Mouse (Mus musculus) ES-E14 (cell line): ENCODE measurements at regions not wholly inside any gene's neighbourhood (a gene's known extent, or its start where the extent isn't known, plus 50 kb on each side); places are given as distances from the start of the nearest gene placed in this dataset.

Experiments
- DNase-seq: peaks from one replicate; pipeline ENCODE4 v3.0.0-alpha.2; 2013; ENCODE audit warnings: low read depth, low spot score
- H3K27ac ChIP-seq: 2 replicates; pipeline ENCODE4 v1.5.1; 2012; ENCODE audit warnings: low read depth, mild to moderate bottlenecking, low read length, moderate library complexity, mixed read lengths; ENCODE audit not compliant: poor library complexity, insufficient read depth, severe bottlenecking
- H3K36me3 ChIP-seq: 2 replicates; pipeline ENCODE4 v1.6.1; 2012; ENCODE audit warnings: mild to moderate bottlenecking, low read length, moderate library complexity, mixed read lengths; ENCODE audit not compliant: control insufficient read depth, poor library complexity, insufficient read depth, severe bottlenecking
- H3K4me1 ChIP-seq, 2 experiments: fragments of 150-350 bp in 1 of 2; sonication (generic) in 1 of 2; 2 replicates each; pipeline ENCODE4 v1.6.1; 2012; ENCODE audit warnings: low read length in 2 of 2, mild to moderate bottlenecking in 1 of 2, mixed read lengths in 1 of 2; ENCODE audit not compliant: control insufficient read depth in 2 of 2, insufficient read depth in 2 of 2, poor library complexity in 1 of 2
- H3K4me3 ChIP-seq, 2 experiments: fragments of 150-350 bp in 1 of 2; sonication (generic) in 1 of 2; 2 replicates each; pipeline ENCODE4 v1.5.1; 2012; ENCODE audit warnings: low read length in 2 of 2, low read depth in 1 of 2, mild to moderate bottlenecking in 1 of 2, mixed read lengths in 1 of 2; ENCODE audit not compliant: insufficient read depth in 1 of 2, poor library complexity in 1 of 2, severe bottlenecking in 1 of 2
- H3K9ac ChIP-seq: 2 replicates; pipeline ENCODE4 v1.6.1; 2012; ENCODE audit warnings: low read depth, mild to moderate bottlenecking, low read length, mixed read lengths; ENCODE audit not compliant: poor library complexity, insufficient read depth, severe bottlenecking
- H3K9me3 ChIP-seq: fragments of 150-350 bp; sonication (generic); 2 replicates; pipeline ENCODE4 v1.6.1; 2012; ENCODE audit warnings: low read depth, mild to moderate bottlenecking, low read length; ENCODE audit not compliant: control insufficient read depth, insufficient read depth
- CHD2 ChIP-seq: IDR thresholded peaks from 2 replicates; pipeline ENCODE4 v1.6.1; 2014; ENCODE audit warnings: mild to moderate bottlenecking, low read depth, low read length, inconsistent platforms
- HCFC1 ChIP-seq: IDR thresholded peaks from 2 replicates; pipeline ENCODE4 v1.6.1; 2012; ENCODE audit warnings: low read length, inconsistent platforms, borderline replicate concordance; ENCODE audit not compliant: insufficient read depth
- MAFK ChIP-seq: IDR thresholded peaks from 2 replicates; pipeline ENCODE4 v1.6.1; 2014; ENCODE audit warnings: mild to moderate bottlenecking, low read depth, low read length, inconsistent platforms; ENCODE audit not compliant: insufficient read depth
- ZC3H11A ChIP-seq: IDR thresholded peaks from 2 replicates; pipeline ENCODE4 v1.6.1; 2012; ENCODE audit warnings: low read depth, mild to moderate bottlenecking, inconsistent platforms, low read length, borderline replicate concordance
- ZNF384 ChIP-seq: IDR thresholded peaks from 2 replicates; pipeline ENCODE4 v1.6.1; 2012; ENCODE audit warnings: low read depth, low read length, inconsistent platforms
- in situ Hi-C, 2 experiments: fragments of 600-800 bp; cut with MboI; formaldehyde crosslinking; loops; one replicate each; pipeline ENCODE4 v1.15.1; 2025; ENCODE audit warnings: low sequenced_read_pairs in 2 of 2, inconsistent platforms in 1 of 2; ENCODE audit not compliant: unreplicated experiment in 2 of 2

DNA sequence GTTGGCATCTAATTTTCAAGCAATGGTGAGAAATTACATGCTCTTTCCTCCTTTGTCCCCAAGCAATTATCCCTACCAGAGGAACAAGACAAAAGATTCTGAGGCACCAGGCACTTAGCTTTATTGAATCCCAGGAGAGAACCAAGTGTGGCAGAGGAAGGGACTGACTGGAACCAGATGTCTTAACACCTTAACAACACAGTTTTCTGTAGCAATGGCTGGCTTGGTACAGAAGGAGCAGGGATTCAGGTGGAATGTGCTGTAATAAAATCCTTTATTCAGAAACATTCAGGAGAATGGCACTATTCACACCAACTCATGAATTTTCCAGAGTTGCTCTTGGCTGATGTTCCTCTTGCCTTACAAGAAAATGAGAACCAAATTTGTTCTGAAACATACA, 315.3 kb upstream of the Tyrp1 start:
- Histone ChIP-seq H3K27ac (no peak overlapping the region), H3K9ac (no peak overlapping the region), H3K4me1 (no peaks in the 10 kb centered on the region), H3K36me3 (no peaks in the 10 kb centered on the region), H3K9me3 (no peaks in the 10 kb centered on the region), H3K4me3 (no peak overlapping the region)
- no peak for DNase-seq
- TF ChIP-seq CHD2 = no peak
- TF ChIP-seq MAFK = no peak
- in situ Hi-C loops = no loop called here

DNA sequence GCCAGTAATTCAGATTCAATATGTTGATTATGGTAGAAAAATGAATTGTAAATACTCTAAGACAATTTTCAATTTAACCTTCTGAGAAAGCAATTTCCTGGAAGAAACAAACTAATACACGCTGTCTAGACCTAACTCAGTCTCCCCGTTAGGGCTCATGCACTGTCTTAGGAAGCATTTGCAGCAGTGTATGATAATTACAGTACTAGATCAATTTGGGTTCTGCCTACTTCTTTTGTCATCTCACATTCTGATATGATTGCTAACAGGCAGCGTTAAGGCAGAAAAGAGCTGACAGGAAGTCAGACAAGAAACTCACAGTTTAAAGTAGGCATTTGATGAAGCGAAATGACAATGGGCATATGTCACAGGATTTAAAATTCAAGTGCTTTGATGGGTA, 294.1 kb upstream of the Tyrp1 start:
- TF ChIP-seq MAFK = no peak
- no peak for TF ChIP-seq HCFC1
- no peak for TF ChIP-seq CHD2
- no peak for TF ChIP-seq ZNF384
- no peak for TF ChIP-seq ZC3H11A
- Histone ChIP-seq H3K4me3 (no peak overlapping the region), H3K9me3 (no peaks in the 10 kb centered on the region), H3K27ac (no peak overlapping the region), H3K36me3 (no peaks in the 10 kb centered on the region), H3K9ac (no peak overlapping the region), H3K4me1 (no peaks in the 10 kb centered on the region)
- in situ Hi-C loops = no loop called here
- no peak for DNase-seq

DNA sequence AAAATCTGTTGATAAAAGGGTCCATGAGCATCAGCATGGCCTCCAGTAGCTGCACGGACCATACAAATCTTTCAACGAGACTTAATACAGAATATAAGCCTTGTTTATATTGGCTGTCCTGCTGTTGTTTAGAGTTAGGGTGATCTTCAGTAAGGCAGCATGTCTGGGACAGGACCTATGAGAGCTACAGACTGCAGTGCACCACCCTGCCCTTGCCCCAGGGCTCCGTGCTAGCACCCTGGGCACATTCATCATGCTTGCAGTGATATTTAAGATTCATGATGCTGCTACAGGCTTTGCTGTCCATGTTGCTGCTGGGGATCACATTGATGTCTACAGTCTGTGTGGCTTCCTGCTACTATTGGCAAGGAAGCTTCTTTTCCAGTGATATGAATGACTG, 288.8 kb upstream of the Tyrp1 start:
- in situ Hi-C loops = no loop called here
- H3K4me1 ChIP-seq = no peaks in the 10 kb centered on the region
- H3K36me3 ChIP-seq = no peaks in the 10 kb centered on the region
- no peak overlapping the region for H3K9ac ChIP-seq
- H3K4me3 ChIP-seq = no peak overlapping the region
- TF ChIP-seq ZNF384 (no peak), ZC3H11A (no peak), HCFC1 (no peak), MAFK (no peak), CHD2 (no peak)
- no peak for DNase-seq
- no peak overlapping the region for H3K27ac ChIP-seq
- no peaks in the 10 kb centered on the region for H3K9me3 ChIP-seq

DNA sequence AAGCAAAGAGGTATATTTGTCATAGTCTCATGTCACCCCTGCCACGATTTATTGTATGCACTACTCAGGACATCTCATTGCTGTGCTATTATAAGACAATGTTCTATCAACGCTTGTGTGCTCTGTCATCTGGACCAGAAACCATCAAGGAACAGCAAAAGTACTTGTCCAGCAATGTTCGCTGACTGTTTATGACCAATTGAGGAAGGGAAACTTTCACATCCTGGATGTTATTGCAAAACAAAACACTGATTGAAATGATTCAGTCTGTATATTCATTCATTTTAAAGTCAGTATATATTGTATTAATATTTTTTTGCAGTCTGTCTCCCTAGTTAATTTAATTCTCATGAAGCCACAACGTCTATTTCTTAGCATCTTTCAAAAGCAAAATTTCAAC, 244.5 kb upstream of the Tyrp1 start:
- in situ Hi-C loops = no loop called here
- TF ChIP-seq CHD2 = no peak
- TF ChIP-seq ZC3H11A = no peak
- TF ChIP-seq ZNF384 = no peak
- TF ChIP-seq HCFC1 = no peak
- TF ChIP-seq MAFK = no peak

DNA sequence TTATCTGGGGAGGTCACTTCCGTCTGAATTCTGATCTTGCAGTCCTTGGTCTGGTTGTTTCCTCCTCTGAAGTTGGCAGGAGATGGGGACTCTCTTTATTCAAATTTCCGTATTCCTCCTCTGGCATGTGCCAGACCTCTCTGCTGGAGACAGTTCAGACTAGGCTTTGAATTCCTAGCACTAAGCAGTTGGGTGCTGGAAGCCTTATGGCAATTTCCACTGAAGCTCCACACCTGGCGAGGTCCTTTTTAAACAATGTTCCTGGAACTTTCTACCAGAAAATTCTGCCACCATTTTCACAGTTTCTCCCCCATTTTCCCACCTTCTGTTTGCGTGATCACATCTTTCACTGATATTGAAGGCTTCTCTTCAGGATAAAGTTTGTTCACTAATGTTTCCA, 205.7 kb upstream of the Tyrp1 start:
- Histone ChIP-seq H3K27ac (no peak overlapping the region), H3K9me3 (no peaks in the 10 kb centered on the region), H3K4me3 (no peak overlapping the region), H3K36me3 (no peaks in the 10 kb centered on the region), H3K9ac (no peak overlapping the region), H3K4me1 (no peaks in the 10 kb centered on the region)
- no peak for DNase-seq
- TF ChIP-seq CHD2 (no peak), MAFK (no peak), ZC3H11A (no peak), ZNF384 (no peak), HCFC1 (no peak)
- in situ Hi-C loops = no loop called here

More for the DNA sequence above, 244.5 kb upstream of the Tyrp1 start:
- no peak for DNase-seq
- H3K27ac ChIP-seq = no peak overlapping the region
- no peak overlapping the region for H3K9ac ChIP-seq
- no peaks in the 10 kb centered on the region for H3K36me3 ChIP-seq
- H3K4me1 ChIP-seq = no peaks in the 10 kb centered on the region
- no peak overlapping the region for H3K4me3 ChIP-seq
- no peaks in the 10 kb centered on the region for H3K9me3 ChIP-seq
